Mouse (Mus musculus): ENCODE data around the gene Olfr705. TPM values are rescaled to one million over a fixed set of nuclear protein-coding genes. Genes with fewer than 3 reads are reported as not detected.

Olfr705 gene
- not detected for total RNA-seq (2023)

GRCm38 (mm10) chr7:106876791-106877190, at the start of gene Olfr705:
Olfr705 (minus strand) TSS chr7:106876891.

GRCm38 (mm10) chr7:106907676-106908075, 31.0 kb upstream of the Olfr705 start, which contains the start of gene Olfr1532-ps1:
Olfr1532-ps1 (plus strand) TSS chr7:106908001.

DNA sequence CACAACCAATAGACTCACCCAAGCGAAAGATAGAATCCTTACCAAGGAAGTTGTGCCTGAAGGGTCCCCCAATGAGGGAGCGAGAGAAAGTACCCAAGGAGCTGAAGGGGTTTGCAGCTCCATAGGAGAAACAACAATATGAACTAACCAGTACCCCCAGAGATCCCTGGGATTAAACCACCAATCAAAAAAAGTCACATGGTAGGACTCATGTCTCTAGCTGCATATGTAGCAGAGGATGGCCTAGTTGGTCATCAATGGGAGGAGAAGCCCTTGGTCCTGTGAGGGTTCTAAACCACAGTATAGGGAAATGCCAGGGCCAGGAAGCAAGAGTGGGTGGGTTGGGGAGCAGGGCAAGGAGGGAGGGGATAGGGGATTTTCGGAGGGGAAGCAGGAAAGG, 24.4 kb upstream of the Olfr705 start, which contains the start of gene Olfr707:
Gene Olfr707, minus strand, starts transcription at position 101 of the 400 bp plus-strand sequence.

DNA sequence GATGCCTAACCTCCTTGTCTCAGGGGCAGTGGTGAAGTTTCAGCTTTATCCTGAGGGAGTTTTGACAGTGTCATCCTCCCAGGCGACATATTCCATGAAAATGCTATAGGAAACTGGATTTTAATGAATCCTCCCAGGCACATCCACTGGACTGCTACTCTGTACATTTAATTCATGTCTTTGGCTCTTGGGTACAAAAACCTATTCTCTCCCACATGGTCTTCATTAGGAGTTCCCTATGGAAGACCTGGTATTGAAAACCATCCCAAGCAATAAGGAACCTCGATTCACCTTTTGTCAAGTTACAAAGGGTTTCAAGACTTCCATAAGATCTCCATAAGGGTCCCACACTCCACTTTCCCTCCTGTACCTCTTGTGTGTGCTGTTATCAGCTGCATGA, 11.4 kb upstream of the Olfr705 start, which contains the start of gene Olfr706:
Gene Olfr706, minus strand, starts transcription at position 101 of the 400 bp plus-strand sequence.

GRCm38 (mm10) chr7:106862885-106863284, 13.8 kb downstream of the Olfr705 start, which contains the start of gene Olfr704:
Olfr704 (plus strand) TSS chr7:106863185.

GRCm38 (mm10) chr7:106843060-106843459, 33.6 kb downstream of the Olfr705 start, which contains the start of gene Olfr703:
Olfr703 (plus strand) TSS chr7:106843360.

GRCm38 (mm10) chr7:106833793-106834192, 42.9 kb downstream of the Olfr705 start, which contains the start of gene Olfr702:
Olfr702 (minus strand) TSS chr7:106833893.

Other genes starting within 250 kb of the Olfr705 start
- not detected for gene Olfr693, start 196.3 kb downstream of the Olfr705 start, total RNA-seq (2023)
- not detected for gene Olfr694, start 185.1 kb downstream of the Olfr705 start, total RNA-seq (2023)
- gene Olfr695, start 160.5 kb downstream of the Olfr705 start, total RNA-seq (2023), result not detected
- gene Olfr697, start 134.4 kb downstream of the Olfr705 start, total RNA-seq (2023), result not detected
- gene Olfr698, start 121.5 kb downstream of the Olfr705 start, total RNA-seq (2023), result not detected
- gene Olfr699, start 83.7 kb downstream of the Olfr705 start, total RNA-seq (2023), result not detected
- not detected for gene Olfr700, start 68.1 kb downstream of the Olfr705 start, total RNA-seq (2023)
- gene Olfr701, start 62.8 kb downstream of the Olfr705 start, total RNA-seq (2023), result not detected
- not detected for gene Olfr702, start 43.0 kb downstream of the Olfr705 start, total RNA-seq (2023)
- not detected for gene Olfr703, start 33.5 kb downstream of the Olfr705 start, total RNA-seq (2023)
- not detected for gene Olfr704, start 13.7 kb downstream of the Olfr705 start, total RNA-seq (2023)
- gene Olfr706, start 11.3 kb upstream of the Olfr705 start, total RNA-seq (2023), result not detected
- gene Olfr707, start 24.4 kb upstream of the Olfr705 start, total RNA-seq (2023), result not detected
- gene Olfr1532-ps1, start 31.1 kb upstream of the Olfr705 start, total RNA-seq (2023), result not detected
- under 1 TPM; 0.09 to 0.15 TPM for gene Olfr709-ps1, start 55.3 kb upstream of the Olfr705 start, total RNA-seq (2023)
- gene Olfr710, start 71.4 kb upstream of the Olfr705 start, total RNA-seq (2023), result not detected
- not detected for gene Olfr6, start 87.0 kb upstream of the Olfr705 start, total RNA-seq (2023)
- not detected for gene Olfr711, start 98.6 kb upstream of the Olfr705 start, total RNA-seq (2023)
- not detected for gene Olfr2, start 129.2 kb upstream of the Olfr705 start, total RNA-seq (2023)
- gene Olfr713, start 154.3 kb upstream of the Olfr705 start, total RNA-seq (2023), result not detected
- not detected for gene Olfr714, start 194.1 kb upstream of the Olfr705 start, total RNA-seq (2023)
- not detected for gene Olfr17, start 216.3 kb upstream of the Olfr705 start, total RNA-seq (2023)
- gene Olfr715b, start 233.5 kb upstream of the Olfr705 start, total RNA-seq (2023), result not detected